Mouse (Mus musculus) C2C12 (cell line): Measurements from ENCODE around the gene Stk32c. TPM values are rescaled to one million over a fixed set of nuclear protein-coding genes. Genes with fewer than 3 reads are reported as not detected.

Source experiments
- H3K27me3 ChIP-seq: one replicate; pipeline ENCODE4 v1.6.1; 2011; ENCODE audit not compliant: control insufficient read depth, insufficient read depth, insufficient read length
- H3K36me3 ChIP-seq: one replicate; pipeline ENCODE4 v1.6.1; 2011; ENCODE audit not compliant: control insufficient read depth, insufficient read depth
- H3K4me3 ChIP-seq: one replicate; pipeline ENCODE4 v1.5.1; 2011; ENCODE audit warnings: mild to moderate bottlenecking, control low read depth; ENCODE audit not compliant: poor library complexity, insufficient read depth, severe bottlenecking
- H3K79me2 ChIP-seq: one replicate; pipeline ENCODE4 v1.6.1; 2011; ENCODE audit not compliant: control insufficient read depth, insufficient read depth
- H3K79me3 ChIP-seq: one replicate; pipeline ENCODE4 v1.6.1; 2011; ENCODE audit warnings: low read depth, control low read depth
- H3ac ChIP-seq: one replicate; pipeline ENCODE3; 2011; ENCODE audit warnings: low read depth; ENCODE audit not compliant: control insufficient read depth, insufficient read length
- CEBPB ChIP-seq: IDR thresholded peaks from one replicate; pipeline ENCODE4 v1.6.1; 2011; ENCODE audit warnings: low read depth, mild to moderate bottlenecking, control low read depth, moderate library complexity
- CTCF ChIP-seq: IDR thresholded peaks from one replicate; pipeline ENCODE4 v1.5.1; 2011; ENCODE audit not compliant: control insufficient read depth, insufficient read depth, insufficient read length
- FOSL1 ChIP-seq: IDR thresholded peaks from one replicate; pipeline ENCODE4 v1.8.0; 2011; ENCODE audit warnings: mild to moderate bottlenecking, low read length; ENCODE audit not compliant: poor library complexity, insufficient read depth, severe bottlenecking
- MAX ChIP-seq: IDR thresholded peaks from one replicate; pipeline ENCODE4 v1.6.1; 2011; ENCODE audit warnings: mild to moderate bottlenecking, control low read depth
- MYOD1 ChIP-seq: IDR thresholded peaks from one replicate; pipeline ENCODE4 v1.6.1; 2011; ENCODE audit warnings: low read depth; ENCODE audit not compliant: control insufficient read depth, insufficient read length
- MYOG ChIP-seq: IDR thresholded peaks from one replicate; pipeline ENCODE4 v1.6.1; 2011; ENCODE audit not compliant: control insufficient read depth, insufficient read length; ENCODE audit errors: extremely low read depth
- USF1 ChIP-seq: IDR thresholded peaks from one replicate; pipeline ENCODE4 v1.6.1; 2011; ENCODE audit warnings: low read depth, mild to moderate bottlenecking, control low read depth, moderate library complexity
- polyA plus RNA-seq: library from polyadenylated mRNA; unstranded; fragments of >200 nt; fragmentation: generic; extraction: Trizol; gene quantifications from one replicate; pipeline ENCODE4 v1.2.1, GENCODE M21; 2012; ENCODE audit warnings: missing spikeins

The Stk32c gene
- polyA plus RNA-seq, 1 experiment, result 2.6 TPM

DNA sequence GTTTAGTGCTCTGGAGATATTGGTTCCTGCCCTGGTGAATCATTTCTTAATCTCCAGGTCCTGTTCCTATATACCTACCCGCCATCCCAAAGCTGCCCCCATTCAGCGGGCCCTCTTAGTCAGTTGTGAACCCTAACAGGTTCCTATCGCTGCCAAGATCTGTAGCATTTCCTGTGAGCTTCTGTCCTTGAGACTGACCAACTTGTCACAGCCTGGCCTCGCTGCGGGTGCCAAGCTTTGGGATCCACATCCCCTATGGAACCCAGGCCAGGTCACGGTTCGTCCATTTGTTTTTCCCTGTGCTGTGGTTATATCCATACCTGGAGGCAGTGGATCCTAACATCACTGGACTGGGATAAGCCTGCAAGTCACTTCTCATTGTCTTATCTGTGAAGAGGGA is 39.5 kb upstream of the Stk32c start:
- Histone ChIP-seq H3K79me3 (peaks cover 17% of the 10 kb centered on the region), H3K79me2 (peaks cover 59% of the 10 kb centered on the region)
- TF ChIP-seq MAX (no peak), MYOD1 (no peak)

GRCm38 (mm10) chr7:139251881-139252301 is 38.8 kb upstream of the Stk32c start:
- H3ac ChIP-seq, result no peak overlapping the region
- no peak overlapping the region for H3K4me3 ChIP-seq
- TF ChIP-seq FOSL1 (no peak), MAX (no peak), USF1 (no peak), MYOD1 (peak; percentile 40), CTCF (no peak), MYOG (no peak)
- H3K27me3 ChIP-seq, result no peaks in the 10 kb centered on the region
- peaks cover 17% of the 10 kb centered on the region for H3K79me3 ChIP-seq
- H3K36me3 ChIP-seq, result peaks cover 10% of the 10 kb centered on the region
- H3K79me2 ChIP-seq, result peaks cover 59% of the 10 kb centered on the region

More for the DNA sequence above, 39.5 kb upstream of the Stk32c start:
- H3K36me3 ChIP-seq, result peaks cover 10% of the 10 kb centered on the region
- no peak overlapping the region for H3ac ChIP-seq
- H3K4me3 ChIP-seq, result no peak overlapping the region
- no peaks in the 10 kb centered on the region for H3K27me3 ChIP-seq

DNA sequence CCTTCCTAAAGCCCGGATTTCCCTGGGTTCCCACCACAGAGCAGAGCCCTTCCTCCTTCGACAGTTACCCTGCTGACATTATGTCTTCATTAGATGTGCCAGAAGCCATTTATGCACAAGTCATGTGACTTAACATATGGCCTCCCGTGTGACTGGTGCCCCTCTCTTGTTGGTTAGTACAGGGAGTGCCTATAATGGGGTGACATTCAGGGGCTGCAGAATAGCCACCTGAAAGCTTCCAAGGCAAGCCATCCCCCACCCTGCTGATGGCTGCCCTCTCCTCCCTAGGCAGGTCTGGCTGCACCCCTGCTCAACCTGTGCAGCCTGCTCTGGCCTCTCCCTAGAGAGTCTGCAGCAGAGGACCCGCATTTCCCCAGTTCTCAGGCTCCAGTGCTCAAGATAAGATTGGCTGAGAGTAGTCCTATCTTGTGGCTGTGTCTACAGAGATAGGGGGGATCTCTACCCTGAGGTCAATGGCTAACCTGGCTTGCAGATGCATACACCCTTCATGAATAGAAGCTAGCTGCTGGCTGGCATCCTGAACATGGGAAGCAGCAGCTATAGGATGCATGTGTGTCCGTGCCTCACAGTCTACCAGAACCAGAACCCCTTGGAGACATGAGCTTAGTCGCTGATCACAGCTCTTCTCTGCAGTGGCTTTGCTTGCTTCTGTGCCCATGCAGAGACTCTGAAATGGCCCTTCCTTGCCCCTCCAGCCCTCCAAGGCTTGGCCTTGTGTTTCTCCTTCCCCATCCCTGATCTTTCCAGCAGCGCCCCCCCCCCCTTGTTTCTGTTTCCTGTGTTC is 36.5 kb upstream of the Stk32c start:
- Histone ChIP-seq H3ac (no peak overlapping the region), H3K36me3 (no peaks in the 10 kb centered on the region), H3K4me3 (peak overlapping the region; percentile 59), H3K79me2 (peaks cover 57% of the 10 kb centered on the region), H3K79me3 (peaks cover 14% of the 10 kb centered on the region), H3K27me3 (no peaks in the 10 kb centered on the region)
- TF ChIP-seq USF1, result no peak
- TF ChIP-seq MAX, result no peak
- no peak for TF ChIP-seq CTCF
- TF ChIP-seq FOSL1, result no peak
- TF ChIP-seq MYOG, result no peak

DNA sequence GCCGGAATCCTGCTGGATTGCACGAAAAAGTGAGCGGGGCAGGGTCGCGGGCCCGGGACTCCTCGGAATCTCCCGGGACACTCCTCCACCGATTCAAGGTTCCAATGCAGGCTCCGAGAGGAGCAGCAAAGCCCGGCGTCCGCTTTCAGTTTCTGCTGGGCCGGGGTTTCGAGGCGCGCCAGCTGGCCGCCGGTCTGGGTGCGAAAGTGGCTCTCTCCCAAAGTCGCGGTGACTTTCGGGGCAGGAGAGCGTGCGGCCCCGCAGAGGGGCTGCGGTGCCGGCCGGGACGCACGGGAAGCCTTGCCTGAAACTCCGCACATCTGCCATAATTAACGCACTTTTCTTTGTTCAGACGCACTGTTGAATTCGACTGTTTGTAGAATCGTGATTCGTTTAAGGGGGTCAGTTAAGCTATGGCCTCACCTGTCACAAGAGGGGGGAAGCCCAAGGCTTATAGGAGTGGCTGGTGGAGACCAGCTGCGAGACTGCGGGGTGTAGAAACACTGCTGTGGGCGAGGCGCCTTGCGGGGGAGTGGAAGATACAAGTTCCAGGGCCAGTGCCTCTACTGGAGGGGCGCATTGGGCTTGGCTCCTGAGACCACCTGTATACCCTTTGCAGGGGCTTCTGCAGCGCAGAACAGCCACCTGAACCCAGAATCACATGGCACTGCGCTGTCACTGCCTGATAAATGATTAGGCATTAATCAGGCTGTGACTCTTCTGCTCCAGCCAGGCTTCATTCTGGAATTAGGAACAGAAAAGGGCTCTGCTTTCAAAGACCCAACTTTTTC is 35.7 kb upstream of the Stk32c start:
- H3K4me3 ChIP-seq, result peak overlapping the region; percentile 59
- TF ChIP-seq USF1 (no peak), CEBPB (no peak), MYOG (no peak), MAX (no peak), CTCF (no peak), FOSL1 (no peak), MYOD1 (no peak)
- no peaks in the 10 kb centered on the region for H3K27me3 ChIP-seq
- H3K79me2 ChIP-seq, result peaks cover 49% of the 10 kb centered on the region
- no peaks in the 10 kb centered on the region for H3K36me3 ChIP-seq
- peaks cover 14% of the 10 kb centered on the region for H3K79me3 ChIP-seq
- H3ac ChIP-seq, result peak overlapping the region; percentile 99

GRCm38 (mm10) chr7:139247881-139248614 is 34.9 kb upstream of the Stk32c start, which contains the start of gene Pwwp2b:
Gene Pwwp2b, plus strand, starts transcription at chr7:139248482.
- Histone ChIP-seq H3K4me3 (peak within 1 kb of the TSS; percentile 59), H3K36me3 (no peaks in the 10 kb centered on the region), H3K79me2 (peaks cover 42% of the 10 kb centered on the region), H3K79me3 (peaks cover 14% of the 10 kb centered on the region), H3K27me3 (no peaks in the 10 kb centered on the region), H3ac (peak within 1 kb of the TSS; percentile 99)
- TF ChIP-seq CTCF (no peak), USF1 (no peak), FOSL1 (no peak), MYOG (no peak), CEBPB (no peak), MYOD1 (no peak), MAX (no peak)
